Comparison of ENCODE assay signal across 23 mouse cellular contexts in the genomic region with DNA sequence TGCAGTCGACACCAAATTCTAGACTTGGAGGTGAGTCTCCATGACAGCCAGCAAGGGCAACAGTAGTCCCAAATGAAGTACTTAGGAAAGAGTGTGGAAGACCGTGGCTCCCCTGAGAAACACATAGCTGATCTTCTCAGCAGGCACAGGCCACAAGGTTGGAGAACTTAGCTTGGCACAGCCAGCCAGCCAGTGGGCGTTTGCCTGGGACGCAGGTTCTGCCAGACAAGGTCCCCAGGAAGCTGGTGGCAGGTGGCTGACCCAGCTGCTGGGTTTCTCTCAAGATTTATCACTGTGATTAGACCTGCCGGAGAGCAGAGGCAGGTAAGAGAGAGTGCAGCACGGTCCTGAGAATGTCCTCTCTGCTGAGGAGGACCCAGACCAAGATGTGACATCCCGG. TPM values are rescaled to one million over a fixed set of nuclear protein-coding genes. Genes with fewer than 3 reads are reported as not detected.
DNase-seq lines count a peak whose midpoint lies in the region; TF ChIP-seq lines count a peak whose summit lies in the region.
"Had no signal": no experiment of that assay in that cellular context is flagged by ENCODE, and none has a peak within 500 bp of the region (broad histone marks: within the 10 kb centered on the region; RNA-seq: fewer than 3 reads in every experiment).

No protein-coding gene starts in this region.

- TF ChIP-seq CTCF in left cerebral cortex, adult 2 months (IDR thresholded peaks at IDR 0.05) = no peak

- no peak overlapping the region for H3K4me3 ChIP-seq in left cerebral cortex, adult 2 months
- H3K4me3 ChIP-seq: embryonic facial prominence, embryonic 12.5 days; forebrain, embryonic 15.5 days; heart, embryonic 13.5 days; hindbrain, embryonic 15.5 days; limb, embryonic 13.5 days; lung, embryonic 15.5 days; neural tube, embryonic 12.5 days had no signal

- DNase-seq in adrenal gland, postnatal 14 days = peak; percentile 14
- DNase-seq in adrenal gland, postnatal 25 days = no peak
- peak; percentile 32 to 50 for DNase-seq in cerebellum, postnatal 10 days
- no peak for DNase-seq in cerebellum, adult 11 months
- no peak for DNase-seq in left cerebral cortex, adult 2 months (ENCODE audit: extremely low spot score in 1 of 2, low spot score in 2 of 2)
- DNase-seq in left cerebral cortex, adult 8-10 months (ENCODE audit: low spot score in 2 of 2) = no peak
- DNase-seq in cerebellum, postnatal 14 days = peak; percentile 32 to 52
- no peak for DNase-seq in yolk sac, embryonic 10.5 days (ENCODE audit: low spot score)
- DNase-seq: adrenal gland, postnatal 36 days; embryo, embryonic 11 days; heart, postnatal 10 days; kidney, adult 9 months; kidney, postnatal 10 days; right cerebral cortex, adult 18-20 months; spleen, adult 18-20 months; thymus, adult 2 months had no signal

- peak overlapping the region; percentile 56 for H3K27ac ChIP-seq in left cerebral cortex, adult 2 months
- H3K27ac ChIP-seq: embryonic facial prominence, embryonic 12.5 days; forebrain, embryonic 15.5 days; heart, embryonic 13.5 days; hindbrain, embryonic 15.5 days; limb, embryonic 13.5 days; lung, embryonic 15.5 days; neural tube, embryonic 12.5 days had no signal

- intact Hi-C loops in left cerebral cortex, adult 2 months (cut with DNase I) = no loop called here

RNA-seq across cellular contexts. Expression of a gene that starts 17.4 kb away (rescaled TPM):
- total RNA-seq in adrenal gland, postnatal 14 days (2021) = 22.5 and 24.4 TPM in 2 replicates
- 31.8 and 34.4 TPM in 2 replicates for total RNA-seq in adrenal gland, postnatal 25 days (2021)
- total RNA-seq in left cerebral cortex, adult 2 months (2021) = 10 to 100 TPM; 55.7 to 57.3 TPM
- total RNA-seq in left cerebral cortex, adult 8-10 months (2022) = 10 to 100 TPM; 49.9 to 53.8 (median 52.3) TPM

RNA-seq across cellular contexts. Expression of a gene that starts 37.0 kb away (rescaled TPM):
- 24.8 and 29.8 TPM in 2 replicates for total RNA-seq in adrenal gland, postnatal 14 days (2021)
- 32.4 and 38.4 TPM in 2 replicates for total RNA-seq in adrenal gland, postnatal 25 days (2021)
- 10 to 100 TPM; 35.6 to 38.9 TPM for total RNA-seq in left cerebral cortex, adult 2 months (2021)
- total RNA-seq in left cerebral cortex, adult 8-10 months (2022) = 10 to 100 TPM; 34.5 to 37.7 (median 35.5) TPM

Comparison
In these comparisons a context has a peak if more than half of its experiments do, and no peak if none do; other contexts are left out.
1. DNase-seq: peak in adrenal gland, postnatal 14 days (single experiment), cerebellum, postnatal 10 days (2 of 2) and cerebellum, postnatal 14 days (2 of 2); none in adrenal gland, postnatal 25 days (single experiment), cerebellum, adult 11 months (single experiment), left cerebral cortex, adult 2 months (0 of 2), left cerebral cortex, adult 8-10 months (0 of 2) and yolk sac, embryonic 10.5 days (single experiment).